Mouse (Mus musculus) brain, embryonic 14.5 days (tissue): ENCODE measurements around the gene Il12a.

Source experiments
- CTCF ChIP-seq: fragments of 200-500 bp; IDR thresholded peaks from 2 replicates; pipeline ENCODE4 v1.5.1; 2012; ENCODE audit warnings: inconsistent platforms, mild to moderate bottlenecking, moderate library complexity, borderline replicate concordance; ENCODE audit not compliant: insufficient read depth, insufficient read length; ENCODE audit errors: extremely low read depth
- POLR2A ChIP-seq: fragments of 200-500 bp; IDR thresholded peaks from 2 replicates; pipeline ENCODE4 v1.6.1; 2012; ENCODE audit warnings: mild to moderate bottlenecking, inconsistent platforms, borderline replicate concordance; ENCODE audit not compliant: poor library complexity, insufficient read depth, insufficient read length, severe bottlenecking; ENCODE audit errors: extremely low read depth

- TF ChIP-seq CTCF (no peak), POLR2A (no peak)
These were observed 14.3 kb upstream of the Il12a start for GRCm38 (mm10) chr3:68675980-68676678.
